Mouse (Mus musculus): ENCODE data around the gene Smarcal1.

- TF ChIP-seq CTCF (IDR thresholded peaks at IDR 0.05; ENCODE audit: low read depth) (no peak), EP300 (IDR thresholded peaks at IDR 0.05; ENCODE audit: low read depth) (no peak)
These were observed 16.0 kb upstream of the Smarcal1 start for GRCm38 (mm10) chr1:72567056-72567455.
